Mouse (Mus musculus) monocyte, adult 2 months (primary cell): ENCODE measurements at regions not wholly inside any gene's neighbourhood (a gene's known extent, or its start where the extent isn't known, plus 50 kb on each side); places are given as distances from the start of the nearest gene placed in this dataset.

Experiments
- DNase-seq, 2 experiments: peaks; one replicate each; pipeline ENCODE4 v3.0.0; 2022; ENCODE audit warnings: low spot score in 2 of 2, low read depth in 1 of 2

DNA sequence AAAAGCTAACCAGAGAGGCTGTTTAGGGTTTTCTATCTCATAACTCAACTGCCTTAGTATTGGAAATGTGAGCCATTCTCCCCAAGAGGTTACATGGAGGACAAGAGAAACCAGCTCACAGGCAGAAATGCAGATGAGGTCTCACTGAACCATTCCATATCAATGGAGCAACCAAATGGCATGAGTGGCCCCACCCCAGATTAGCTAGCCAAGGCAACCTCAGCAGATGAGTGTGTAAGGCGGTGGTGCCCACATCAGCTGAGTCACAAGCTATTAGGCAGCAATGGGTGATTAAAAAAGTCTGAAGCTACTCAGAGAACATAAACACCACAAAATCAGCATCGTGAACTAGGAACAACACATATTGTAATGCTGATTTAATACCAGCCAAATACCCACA, 133.2 kb downstream of the Lpin1 start:
- DNase-seq, result no peak

DNA sequence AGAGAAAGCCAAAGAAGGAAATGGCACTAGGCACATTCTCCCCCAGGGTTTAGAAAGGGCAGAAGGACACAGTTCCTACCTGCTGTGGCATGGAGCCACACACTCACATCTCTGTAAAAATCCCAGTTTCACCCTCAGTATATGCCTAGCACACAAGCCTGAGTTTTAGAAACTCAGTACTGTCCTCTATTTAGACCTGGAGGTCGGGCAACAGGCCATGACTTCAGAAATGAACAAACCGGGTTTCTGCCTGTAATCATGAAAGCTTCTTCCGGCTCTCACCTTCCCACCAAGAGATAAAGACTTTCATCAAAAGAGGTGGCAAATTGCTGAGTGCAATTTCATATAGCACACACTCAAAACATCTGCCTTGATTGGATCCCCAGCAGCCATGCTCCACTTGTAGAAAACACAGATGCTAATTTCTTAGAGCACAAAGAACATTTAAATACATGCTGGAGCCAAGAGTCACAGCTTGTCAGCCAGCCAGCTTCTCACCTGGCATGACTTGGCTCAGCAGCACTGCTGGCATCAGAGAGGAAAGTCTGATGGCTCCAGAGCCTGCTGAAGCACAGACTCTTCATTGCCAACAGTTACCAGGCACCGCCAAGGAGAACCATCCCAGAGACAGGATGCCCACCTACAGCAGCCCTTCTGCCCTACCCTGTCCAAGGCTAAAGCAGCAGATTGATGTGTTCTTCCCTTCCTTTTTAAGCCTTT, 136.2 kb downstream of the Lpin1 start:
- no peak for DNase-seq

DNA sequence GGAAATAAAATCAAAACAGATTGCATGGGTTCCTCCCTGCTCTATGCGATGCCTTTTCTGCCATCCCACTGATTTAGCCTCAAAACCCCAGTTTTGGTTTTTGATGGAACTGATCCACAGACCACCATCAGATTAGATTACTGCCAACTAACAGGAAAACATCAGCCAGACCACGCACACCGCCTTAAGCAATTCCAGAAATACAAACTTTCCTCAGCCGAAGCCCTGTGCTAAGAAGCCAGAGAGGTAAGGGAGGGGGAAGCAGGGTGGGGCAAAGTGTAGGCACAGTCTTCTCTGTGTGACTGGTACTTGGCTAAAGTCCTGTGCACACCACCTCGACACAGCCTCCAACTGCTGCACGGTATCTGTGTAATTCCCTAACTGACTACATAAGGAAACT, 153.3 kb downstream of the Lpin1 start:
- DNase-seq, result no peak

DNA sequence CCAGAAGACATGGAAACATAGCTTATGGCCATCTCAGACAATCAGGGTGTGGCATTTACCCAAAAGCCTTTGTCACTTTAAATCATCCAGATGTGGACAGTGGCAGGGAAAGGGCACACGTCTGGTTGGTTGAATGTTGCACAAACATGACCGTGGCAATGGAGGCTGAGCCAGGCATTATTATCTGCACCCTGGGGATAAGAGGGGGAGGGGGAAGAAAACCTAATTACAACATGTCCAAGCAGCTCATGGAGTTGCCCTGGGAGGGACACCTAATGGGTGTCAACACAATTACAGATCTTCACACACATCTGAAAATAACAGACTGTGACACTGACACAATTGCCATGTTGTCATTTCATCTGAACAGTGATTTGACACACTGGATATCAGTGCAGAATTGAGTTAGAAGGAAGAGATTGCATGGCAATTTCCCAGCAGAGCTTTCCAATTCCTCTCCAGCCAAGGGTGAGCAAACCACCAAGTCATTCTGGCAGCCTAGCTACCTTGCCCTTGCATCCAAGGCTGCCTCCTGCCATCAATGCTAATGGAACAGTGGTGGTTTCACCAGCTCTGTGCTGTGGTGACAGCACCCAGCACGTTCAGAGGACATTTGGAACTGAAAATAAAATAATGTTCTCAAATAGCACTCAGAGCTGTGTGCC, 159.9 kb downstream of the Lpin1 start:
- no peak for DNase-seq

- no peak for DNase-seq
Observed at GRCm38 (mm10) chr12:16438717-16439116, 172.0 kb downstream of the Lpin1 start.

DNA sequence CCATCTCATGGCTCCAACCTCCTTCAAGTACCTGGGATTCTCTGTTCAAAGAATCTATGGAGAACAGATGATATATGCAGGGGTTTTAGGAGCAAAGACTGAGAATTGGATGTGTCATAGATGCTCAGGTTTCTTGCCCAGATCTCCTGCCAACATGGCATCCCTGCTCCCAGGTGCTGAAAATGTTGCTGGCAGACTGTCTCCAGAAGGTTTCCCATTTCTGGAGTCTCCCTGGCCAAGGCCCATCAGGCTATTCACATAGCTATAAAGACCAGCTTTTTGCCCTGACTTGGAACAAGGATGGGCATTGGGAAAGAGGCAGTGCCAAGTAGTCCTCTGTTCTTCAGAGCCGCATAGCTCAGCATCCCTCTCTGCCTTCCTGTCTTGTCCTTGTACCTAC, 173.8 kb downstream of the Lpin1 start:
- no peak for DNase-seq

- no peak for DNase-seq
Observed at GRCm38 (mm10) chr12:16436255-16436654, 174.5 kb downstream of the Lpin1 start.

GRCm38 (mm10) chr12:16434739-16435138, 176.0 kb downstream of the Lpin1 start:
- DNase-seq, result no peak

DNA sequence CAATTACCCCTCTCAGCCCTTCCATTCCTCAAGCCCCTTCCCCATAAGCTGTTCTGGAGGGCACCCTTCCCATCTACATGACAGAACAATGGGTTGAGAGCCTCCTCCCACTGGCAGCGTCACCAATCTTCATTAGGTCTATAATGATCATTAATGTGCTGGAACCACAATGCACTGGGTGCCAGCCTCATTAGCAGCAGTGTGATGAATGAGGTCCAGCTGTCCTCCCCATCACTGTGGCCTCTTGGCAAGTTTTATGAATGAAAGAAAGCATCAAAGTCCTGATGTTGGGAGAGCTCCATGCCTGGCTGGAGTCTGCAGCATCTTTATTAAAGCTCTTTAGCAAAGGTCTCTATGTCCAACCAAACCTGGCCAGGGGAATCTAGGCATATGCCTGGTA, 176.5 kb downstream of the Lpin1 start:
- DNase-seq, result no peak

GRCm38 (mm10) chr12:16425980-16426379, 184.8 kb downstream of the Lpin1 start:
- no peak for DNase-seq

GRCm38 (mm10) chr12:16424526-16424925, 186.2 kb downstream of the Lpin1 start:
- DNase-seq, result no peak

DNA sequence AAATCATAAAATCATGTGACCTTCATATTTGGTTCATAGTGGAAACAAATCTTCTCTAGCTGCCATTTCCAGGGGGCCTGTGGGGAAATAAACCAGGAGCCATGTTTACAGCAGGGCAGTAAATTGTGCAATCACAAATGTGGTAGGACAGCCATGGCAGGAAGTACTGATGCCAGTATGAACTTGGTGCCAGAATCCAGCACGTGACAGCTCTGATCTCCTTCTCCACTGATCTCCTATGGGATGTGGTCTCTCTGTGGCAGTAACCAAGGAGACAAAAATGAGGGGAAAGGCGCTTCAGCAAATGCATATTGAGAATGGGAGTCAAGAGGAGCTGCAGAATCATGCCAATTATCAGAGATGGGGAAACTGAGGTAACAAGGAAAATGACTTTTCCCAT, 215.0 kb downstream of the Lpin1 start:
- DNase-seq, result no peak

DNA sequence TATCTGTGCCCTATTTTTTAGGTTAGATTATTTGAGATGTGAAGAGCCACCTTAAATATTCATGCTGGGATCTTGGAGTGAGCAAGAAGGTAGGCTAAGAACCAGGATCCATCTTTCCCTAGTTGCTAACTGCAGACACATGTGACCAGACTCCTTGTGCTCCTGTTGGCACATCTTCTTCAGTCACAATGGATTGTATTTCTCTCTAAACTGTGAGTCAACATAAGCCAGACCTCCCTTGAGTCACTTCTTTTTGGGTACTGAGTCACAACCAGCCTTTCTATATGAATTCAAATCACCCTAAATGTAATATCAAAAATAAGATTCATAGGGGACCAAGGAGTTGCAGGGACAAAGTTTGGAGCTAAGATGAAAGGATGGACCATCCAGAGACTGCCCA, 217.9 kb downstream of the Lpin1 start:
- DNase-seq, result no peak

- no peak for DNase-seq
Observed at GRCm38 (mm10) chr12:16391630-16392269, 219.0 kb downstream of the Lpin1 start.

GRCm38 (mm10) chr12:16391163-16391562, 219.6 kb downstream of the Lpin1 start:
- no peak for DNase-seq

- no peak for DNase-seq
Observed at GRCm38 (mm10) chr12:16387035-16387434, 223.7 kb downstream of the Lpin1 start.

- no peak for DNase-seq
Observed at GRCm38 (mm10) chr12:16384396-16384795, 226.4 kb downstream of the Lpin1 start.

DNA sequence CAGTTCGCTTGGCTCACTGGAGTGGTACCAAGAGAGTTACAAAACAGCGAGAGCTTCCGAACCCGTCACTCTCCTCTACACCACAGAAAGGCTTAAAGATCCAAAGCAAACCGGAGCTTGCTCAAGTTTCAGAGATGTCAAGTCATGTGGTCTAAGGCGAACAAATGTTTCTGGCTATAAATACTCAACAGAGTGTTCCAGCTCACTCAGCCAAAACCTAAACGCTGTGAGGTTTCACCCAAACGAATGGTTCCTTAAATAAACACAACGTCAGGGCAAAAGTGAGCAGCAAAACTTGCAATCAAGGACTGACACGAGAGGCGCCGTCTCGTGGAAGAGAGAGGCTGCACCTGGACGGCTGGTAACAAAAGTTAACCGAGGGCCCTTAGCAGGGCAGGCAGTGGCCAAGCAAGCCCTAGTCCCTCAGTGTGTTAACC, 227.2 kb downstream of the Lpin1 start:
- peak in 1 of 2 experiments; percentile 1 for DNase-seq

- no peak for DNase-seq
Observed at GRCm38 (mm10) chr12:16382417-16382988, 228.3 kb downstream of the Lpin1 start.

DNA sequence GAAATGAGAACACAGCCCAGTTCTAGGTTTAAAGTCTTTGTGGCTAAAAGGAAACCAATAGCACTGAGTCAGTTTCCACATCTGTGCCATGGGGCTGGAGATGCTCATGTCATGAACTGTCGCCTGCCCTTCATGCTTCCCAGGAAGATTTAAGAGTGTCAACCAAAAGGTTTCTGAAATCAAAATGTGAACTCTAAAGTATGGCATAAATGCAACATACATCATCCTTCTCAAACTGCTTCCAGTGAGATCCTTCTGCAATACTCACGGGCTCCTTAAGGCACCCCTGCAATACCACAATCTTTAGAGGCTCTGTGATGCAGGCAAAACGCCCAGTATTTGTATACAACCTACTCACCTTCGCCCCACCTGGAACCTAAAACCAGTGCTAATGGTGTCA, 229.7 kb downstream of the Lpin1 start:
- DNase-seq, result no peak

DNA sequence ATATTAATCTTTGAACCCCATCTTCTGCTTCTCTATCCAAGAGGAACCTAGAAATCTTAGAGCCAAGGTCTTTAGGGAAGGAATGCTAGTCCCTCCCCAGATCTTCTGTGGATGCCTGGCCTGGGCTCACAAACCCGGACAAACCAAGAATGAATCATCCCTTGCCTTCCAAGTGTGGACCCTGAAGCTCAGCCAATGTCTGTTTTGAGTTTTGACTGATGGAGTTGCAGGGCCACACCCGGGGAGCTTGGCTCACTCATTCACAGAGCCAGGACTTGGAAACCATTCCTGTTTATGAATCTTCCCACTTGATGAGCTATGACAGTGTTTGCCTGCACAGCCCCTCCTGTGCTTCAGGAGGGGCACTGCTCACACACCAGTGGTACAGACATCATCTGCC, 230.4 kb downstream of the Lpin1 start:
- DNase-seq, result no peak

- DNase-seq, result no peak
Observed at GRCm38 (mm10) chr12:16379415-16379814, 231.4 kb downstream of the Lpin1 start.
